Comparison of ENCODE assay signal across 26 mouse cellular contexts in genomic region chr8:87131716-87132115, GRCm38 (mm10).
"Had no signal": no experiment of that assay in that cellular context is flagged by ENCODE, and none has a peak within 500 bp of the region (broad histone marks: within the 10 kb centered on the region; RNA-seq: fewer than 3 reads in every experiment).

No protein-coding gene starts in this region.

- H3K27ac ChIP-seq: embryonic facial prominence, embryonic 10.5 days; embryonic facial prominence, embryonic 12.5 days; embryonic facial prominence, embryonic 13.5 days; embryonic facial prominence, embryonic 15.5 days; forebrain, embryonic 10.5 days; forebrain, embryonic 12.5 days; forebrain, embryonic 13.5 days; forebrain, embryonic 15.5 days had no signal

- H3K27me3 ChIP-seq: embryonic facial prominence, embryonic 12.5 days; embryonic facial prominence, embryonic 13.5 days; embryonic facial prominence, embryonic 15.5 days; forebrain, embryonic 12.5 days; forebrain, embryonic 13.5 days; forebrain, embryonic 15.5 days had no signal

- H3K4me2 ChIP-seq: embryonic facial prominence, embryonic 12.5 days; embryonic facial prominence, embryonic 13.5 days; embryonic facial prominence, embryonic 15.5 days; forebrain, embryonic 12.5 days; forebrain, embryonic 13.5 days; forebrain, embryonic 15.5 days had no signal

- DNase-seq: cerebellum, adult 9-11 months; cerebellum, postnatal 10 days; cerebellum, postnatal 14 days; cerebellum, postnatal 25 days; cerebellum, postnatal 36 days; embryo, embryonic 11 days; forebrain, postnatal 0 days; gastrocnemius, adult 2 months; gastrocnemius, postnatal 10 days; gastrocnemius, postnatal 14 days; gastrocnemius, postnatal 25 days; gastrocnemius, postnatal 36 days; heart, adult 11 months; heart, adult 18-20 months; heart, adult 2 months had no signal

- H3K4me1 ChIP-seq: embryonic facial prominence, embryonic 12.5 days; embryonic facial prominence, embryonic 15.5 days; forebrain, embryonic 12.5 days had no signal

- H3K9me3 ChIP-seq: embryonic facial prominence, embryonic 10.5 days; embryonic facial prominence, embryonic 12.5 days; embryonic facial prominence, embryonic 13.5 days; embryonic facial prominence, embryonic 15.5 days; forebrain, embryonic 10.5 days; forebrain, embryonic 12.5 days; forebrain, embryonic 15.5 days had no signal

- H3K36me3 ChIP-seq: embryonic facial prominence, embryonic 10.5 days; embryonic facial prominence, embryonic 12.5 days; embryonic facial prominence, embryonic 13.5 days; embryonic facial prominence, embryonic 15.5 days; forebrain, embryonic 10.5 days; forebrain, embryonic 12.5 days; forebrain, embryonic 15.5 days had no signal

- ATAC-seq: forebrain, embryonic 13.5 days; forebrain, embryonic 14.5 days; forebrain, embryonic 15.5 days; forebrain, embryonic 16.5 days; forebrain, postnatal 0 days had no signal

- H3K9ac ChIP-seq: embryonic facial prominence, embryonic 12.5 days; embryonic facial prominence, embryonic 13.5 days; embryonic facial prominence, embryonic 15.5 days; forebrain, embryonic 12.5 days; forebrain, embryonic 13.5 days; forebrain, embryonic 15.5 days; forebrain, postnatal 0 days had no signal

- H3K4me3 ChIP-seq: embryonic facial prominence, embryonic 10.5 days; embryonic facial prominence, embryonic 12.5 days; embryonic facial prominence, embryonic 13.5 days; embryonic facial prominence, embryonic 15.5 days; erythroblast, embryonic 14.5 days; forebrain, embryonic 10.5 days; forebrain, embryonic 12.5 days; forebrain, embryonic 13.5 days; forebrain, embryonic 15.5 days; gastrocnemius, adult 2 months; heart, adult 2 months had no signal
